Comparison of ENCODE assay signal across 9 mouse cellular contexts in genomic region chr8:9227779-9228464, GRCm38 (mm10).
A peak's percentile ranks its signal among the peaks of the same experiment; 100 is the strongest.
DNase-seq lines count a peak whose midpoint lies in the region; ATAC-seq and TF ChIP-seq lines count a peak whose summit lies in the region.
"Had no signal": no experiment of that assay in that cellular context is flagged by ENCODE, and none has a peak within 500 bp of the region (broad histone marks: within the 10 kb centered on the region; RNA-seq: fewer than 3 reads in every experiment).

No protein-coding gene starts in this region.

- no peaks in the 10 kb centered on the region for H3K9me3 ChIP-seq in heart, embryonic 12.5 days (replicated peaks)
- H3K9me3 ChIP-seq in forebrain, embryonic 11.5 days (ENCODE audit: control insufficient read depth, low read length), result no peaks in the 10 kb centered on the region
- no peaks in the 10 kb centered on the region for H3K9me3 ChIP-seq in intestine, postnatal 0 days (ENCODE audit: control insufficient read depth)
- no peaks in the 10 kb centered on the region for H3K9me3 ChIP-seq in midbrain, embryonic 14.5 days (ENCODE audit: control insufficient read depth, low read length)
- no peaks in the 10 kb centered on the region for H3K9me3 ChIP-seq in stomach, postnatal 0 days (ENCODE audit: control insufficient read depth, low read length)
- H3K9me3 ChIP-seq: megakaryocyte, embryonic 14.5 days had no signal

- no peak overlapping the region for H3K9ac ChIP-seq in heart, embryonic 12.5 days
- no peak overlapping the region for H3K9ac ChIP-seq in forebrain, embryonic 11.5 days (ENCODE audit: low read length)
- H3K9ac ChIP-seq in intestine, postnatal 0 days (ENCODE audit: low read depth, low read length), result no peak overlapping the region
- no peak overlapping the region for H3K9ac ChIP-seq in midbrain, embryonic 14.5 days (replicated peaks; ENCODE audit: low read length)
- no peak overlapping the region for H3K9ac ChIP-seq in stomach, postnatal 0 days (ENCODE audit: low read length)

- peak; percentile 20 to 41 for DNase-seq in heart, adult 18-20 months
- peak; percentile 60 for DNase-seq in brain, embryonic 18.5 days (ENCODE audit: low read depth, low spot score)
- DNase-seq in forebrain, embryonic 11.5 days (ENCODE audit: low spot score), result peak; percentile 77
- DNase-seq in left cerebral cortex, postnatal 14 days (ENCODE audit: low spot score in 2 of 2), result peak; percentile 78 to 85
- DNase-seq in midbrain, embryonic 14.5 days, result peak; percentile 92
- DNase-seq in stomach, postnatal 0 days (ENCODE audit: low spot score), result peak; percentile 68

- no peak for TF ChIP-seq EP300 in stomach, postnatal 0 days (optimal IDR thresholded peaks at IDR 0.05)

- no peak overlapping the region for H3K27ac ChIP-seq in heart, embryonic 12.5 days (ENCODE audit: poor library complexity, severe bottlenecking)
- H3K27ac ChIP-seq in forebrain, embryonic 11.5 days (ENCODE audit: low read depth, low read length), result no peak overlapping the region
- H3K27ac ChIP-seq in intestine, postnatal 0 days (ENCODE audit: low read depth, low read length), result no peak overlapping the region
- peak overlapping the region; percentile 69 for H3K27ac ChIP-seq in midbrain, embryonic 14.5 days (replicated peaks; ENCODE audit: low read depth, low read length)
- H3K27ac ChIP-seq in stomach, postnatal 0 days (replicated peaks), result no peak overlapping the region

- H3K27me3 ChIP-seq in heart, embryonic 12.5 days (replicated peaks), result no peaks in the 10 kb centered on the region
- no peaks in the 10 kb centered on the region for H3K27me3 ChIP-seq in forebrain, embryonic 11.5 days (ENCODE audit: control insufficient read depth, insufficient read depth, low read length)
- no peaks in the 10 kb centered on the region for H3K27me3 ChIP-seq in intestine, postnatal 0 days (replicated peaks; ENCODE audit: control insufficient read depth, insufficient read depth, low read length)
- H3K27me3 ChIP-seq in midbrain, embryonic 14.5 days (ENCODE audit: control insufficient read depth, insufficient read depth, low read length), result no peaks in the 10 kb centered on the region
- no peaks in the 10 kb centered on the region for H3K27me3 ChIP-seq in stomach, postnatal 0 days (ENCODE audit: control insufficient read depth, insufficient read depth, low read length)
- H3K27me3 ChIP-seq: megakaryocyte, embryonic 14.5 days had no signal

- TF ChIP-seq CTCF in intestine, postnatal 0 days (IDR thresholded peaks at IDR 0.05; ENCODE audit: low read depth), result peak; percentile 92
- TF ChIP-seq CTCF in stomach, postnatal 0 days (IDR thresholded peaks at IDR 0.05; ENCODE audit: low read depth), result peak; percentile 96

- no peaks in the 10 kb centered on the region for H3K36me3 ChIP-seq in heart, embryonic 12.5 days
- H3K36me3 ChIP-seq in forebrain, embryonic 11.5 days (ENCODE audit: control insufficient read depth, insufficient read depth, low read length), result no peaks in the 10 kb centered on the region
- no peaks in the 10 kb centered on the region for H3K36me3 ChIP-seq in intestine, postnatal 0 days (ENCODE audit: control insufficient read depth, insufficient read depth)
- no peaks in the 10 kb centered on the region for H3K36me3 ChIP-seq in midbrain, embryonic 14.5 days (ENCODE audit: control insufficient read depth, insufficient read depth, low read length)
- H3K36me3 ChIP-seq in stomach, postnatal 0 days (ENCODE audit: control insufficient read depth, insufficient read depth, low read length), result no peaks in the 10 kb centered on the region

- no peak for ATAC-seq in heart, embryonic 12.5 days (ENCODE audit: insufficient number of reproducible peaks, low FRiP score)
- peak; percentile 87 for ATAC-seq in forebrain, embryonic 11.5 days (replicated peaks; ENCODE audit: low FRiP score)
- ATAC-seq in intestine, postnatal 0 days, result 0 out of 2 replicates have a peak, but pooled peaks have one; percentile 54
- peak; percentile 77 for ATAC-seq in midbrain, embryonic 14.5 days (ENCODE audit: low FRiP score, low TSS enrichment)
- peak; percentile 79 for ATAC-seq in stomach, postnatal 0 days (ENCODE audit: low FRiP score, low TSS enrichment)

- H3K4me3 ChIP-seq in heart, embryonic 12.5 days, result no peak overlapping the region
- no peak overlapping the region for H3K4me3 ChIP-seq in forebrain, embryonic 11.5 days (ENCODE audit: low read depth, low read length)
- H3K4me3 ChIP-seq in intestine, postnatal 0 days (ENCODE audit: low read depth, low read length), result no peak overlapping the region
- H3K4me3 ChIP-seq in midbrain, embryonic 14.5 days (replicated peaks; ENCODE audit: low read depth, low read length), result no peak overlapping the region
- H3K4me3 ChIP-seq in stomach, postnatal 0 days (ENCODE audit: low read depth, low read length), result no peak overlapping the region
- H3K4me3 ChIP-seq: megakaryocyte, embryonic 14.5 days had no signal

- intact Hi-C loops in left cerebral cortex, postnatal 14 days (cut with DNase I), result no loop called here

- 0 out of 2 replicates have a peak, but pooled peaks cover 4% of the 10 kb centered on the region for H3K4me1 ChIP-seq in heart, embryonic 12.5 days (replicated peaks)
- H3K4me1 ChIP-seq in forebrain, embryonic 11.5 days (replicated peaks; ENCODE audit: control insufficient read depth, insufficient read depth, low read length), result no peaks in the 10 kb centered on the region
- H3K4me1 ChIP-seq in intestine, postnatal 0 days (replicated peaks; ENCODE audit: control insufficient read depth, insufficient read depth, low read length), result no peaks in the 10 kb centered on the region
- H3K4me1 ChIP-seq in midbrain, embryonic 14.5 days (ENCODE audit: control insufficient read depth, insufficient read depth, low read length), result peaks cover 5% of the 10 kb centered on the region; the same call in 1 of the 2 replicates
- H3K4me1 ChIP-seq in stomach, postnatal 0 days (replicated peaks; ENCODE audit: control insufficient read depth, insufficient read depth), result no peaks in the 10 kb centered on the region

- no peak overlapping the region for H3K4me2 ChIP-seq in heart, embryonic 12.5 days
- no peak overlapping the region for H3K4me2 ChIP-seq in forebrain, embryonic 11.5 days (ENCODE audit: low read depth, low read length, severe bottlenecking)
- no peak overlapping the region for H3K4me2 ChIP-seq in intestine, postnatal 0 days (replicated peaks; ENCODE audit: low read depth)
- 0 out of 2 replicates have a peak overlapping the region, but pooled peaks have one; percentile 0 for H3K4me2 ChIP-seq in midbrain, embryonic 14.5 days (ENCODE audit: low read length)
- no peak overlapping the region for H3K4me2 ChIP-seq in stomach, postnatal 0 days (replicated peaks; ENCODE audit: low read depth)

- WGBS in heart, embryonic 12.5 days, result 40% methylated on average over 19 of the region's 19 CpGs
- WGBS in forebrain, embryonic 11.5 days, result 37% methylated on average over 19 of the region's 19 CpGs
- 36% methylated on average over 19 of the region's 19 CpGs for WGBS in intestine, postnatal 0 days
- WGBS in midbrain, embryonic 14.5 days, result 37% methylated on average over 19 of the region's 19 CpGs
- 36% methylated on average over 19 of the region's 19 CpGs for WGBS in stomach, postnatal 0 days

Comparison
In these comparisons a context has a peak if more than half of its experiments do, and no peak if none do; other contexts are left out.
1. DNase-seq: peak in every context shown above with its lines; median percentile 92 in midbrain, embryonic 14.5 days; 82 in left cerebral cortex, postnatal 14 days; 77 in forebrain, embryonic 11.5 days; 68 in stomach, postnatal 0 days; 60 in brain, embryonic 18.5 days; 30 in heart, adult 18-20 months.